Mouse (Mus musculus) erythroblast, embryonic 14.5 days (primary cell): ENCODE data around the gene Ptpn3. TPM values are rescaled to one million over a fixed set of nuclear protein-coding genes. Genes with fewer than 3 reads are reported as not detected.

ENCODE experiments used
- H3K27me3 ChIP-seq: 2 replicates; pipeline ENCODE4 v1.6.1; 2012; ENCODE audit warnings: inconsistent platforms; ENCODE audit not compliant: control insufficient read depth
- H3K36me3 ChIP-seq: 2 replicates; pipeline ENCODE4 v1.6.1; 2012; ENCODE audit warnings: mild to moderate bottlenecking, inconsistent platforms; ENCODE audit not compliant: control insufficient read depth
- H3K4me1 ChIP-seq: 2 replicates; pipeline ENCODE4 v1.6.1; 2012; ENCODE audit warnings: inconsistent platforms; ENCODE audit not compliant: control insufficient read depth
- H3K4me3 ChIP-seq: replicated peaks from 2 replicates; pipeline ENCODE3; 2012; ENCODE audit warnings: moderate library complexity, mild to moderate bottlenecking, inconsistent platforms
- H3K9me3 ChIP-seq: 2 replicates; pipeline ENCODE4 v1.6.1; 2012; ENCODE audit warnings: low read length, inconsistent platforms, mixed read lengths; ENCODE audit not compliant: control insufficient read depth
- GATA1 ChIP-seq: IDR thresholded peaks from 2 replicates; pipeline ENCODE4 v1.6.1; 2012; ENCODE audit warnings: low read length, inconsistent platforms, mixed read lengths
- TAL1 ChIP-seq: IDR thresholded peaks from 3 replicates; pipeline ENCODE4 v1.6.1; 2012; ENCODE audit warnings: low read length, inconsistent platforms, mixed read lengths
- polyA plus RNA-seq: library from polyadenylated mRNA; stranded (reverse); fragments of >175 nt; gene quantifications from 2 replicates; pipeline ENCODE4 v1.2.3, GENCODE M21; 2012

The Ptpn3 gene
- polyA plus RNA-seq, 1 experiment, result not detected

- Histone ChIP-seq H3K9me3 (no peaks in the 10 kb centered on the region), H3K4me1 (no peaks in the 10 kb centered on the region), H3K27me3 (no peaks in the 10 kb centered on the region), H3K36me3 (no peaks in the 10 kb centered on the region), H3K4me3 (no peak overlapping the region)
- TF ChIP-seq TAL1 (no peak), GATA1 (no peak)
Observed at GRCm38 (mm10) chr4:57269344-57269743, 32.3 kb downstream of the Ptpn3 start.

GRCm38 (mm10) chr4:57268330-57268729, 33.3 kb downstream of the Ptpn3 start:
- no peaks in the 10 kb centered on the region for H3K36me3 ChIP-seq
- no peak for TF ChIP-seq TAL1
- no peak for TF ChIP-seq GATA1
- no peaks in the 10 kb centered on the region for H3K9me3 ChIP-seq
- no peak overlapping the region for H3K4me3 ChIP-seq
- no peaks in the 10 kb centered on the region for H3K27me3 ChIP-seq
- H3K4me1 ChIP-seq, result no peaks in the 10 kb centered on the region

GRCm38 (mm10) chr4:57266389-57266788, 35.2 kb downstream of the Ptpn3 start:
- H3K36me3 ChIP-seq, result no peaks in the 10 kb centered on the region
- no peaks in the 10 kb centered on the region for H3K9me3 ChIP-seq
- H3K4me3 ChIP-seq, result no peak overlapping the region
- no peaks in the 10 kb centered on the region for H3K27me3 ChIP-seq
- no peaks in the 10 kb centered on the region for H3K4me1 ChIP-seq
- no peak for TF ChIP-seq TAL1
- TF ChIP-seq GATA1, result no peak

GRCm38 (mm10) chr4:57263695-57264094, 37.9 kb downstream of the Ptpn3 start:
- Histone ChIP-seq H3K27me3 (no peaks in the 10 kb centered on the region), H3K9me3 (no peaks in the 10 kb centered on the region), H3K4me1 (no peaks in the 10 kb centered on the region), H3K36me3 (no peaks in the 10 kb centered on the region), H3K4me3 (no peak overlapping the region)
- TF ChIP-seq TAL1 (no peak), GATA1 (no peak)

- Histone ChIP-seq H3K36me3 (no peaks in the 10 kb centered on the region), H3K9me3 (no peaks in the 10 kb centered on the region), H3K4me1 (no peaks in the 10 kb centered on the region), H3K4me3 (no peak overlapping the region), H3K27me3 (no peaks in the 10 kb centered on the region)
- TF ChIP-seq GATA1 (no peak), TAL1 (no peak)
Observed at GRCm38 (mm10) chr4:57263061-57263685, 38.5 kb downstream of the Ptpn3 start.

- no peaks in the 10 kb centered on the region for H3K27me3 ChIP-seq
- H3K4me3 ChIP-seq, result no peak overlapping the region
- H3K9me3 ChIP-seq, result no peaks in the 10 kb centered on the region
- H3K4me1 ChIP-seq, result no peaks in the 10 kb centered on the region
- H3K36me3 ChIP-seq, result no peaks in the 10 kb centered on the region
- no peak for TF ChIP-seq TAL1
- no peak for TF ChIP-seq GATA1
Observed at GRCm38 (mm10) chr4:57262451-57262850, 39.2 kb downstream of the Ptpn3 start.

- H3K4me1 ChIP-seq, result no peaks in the 10 kb centered on the region
- TF ChIP-seq GATA1, result no peak
- TF ChIP-seq TAL1, result no peak
- H3K9me3 ChIP-seq, result no peaks in the 10 kb centered on the region
- H3K27me3 ChIP-seq, result no peaks in the 10 kb centered on the region
- H3K36me3 ChIP-seq, result no peaks in the 10 kb centered on the region
- H3K4me3 ChIP-seq, result no peak overlapping the region
Observed at GRCm38 (mm10) chr4:57261813-57262212, 39.8 kb downstream of the Ptpn3 start.

- H3K36me3 ChIP-seq, result no peaks in the 10 kb centered on the region
- H3K4me3 ChIP-seq, result no peak overlapping the region
- no peaks in the 10 kb centered on the region for H3K27me3 ChIP-seq
- TF ChIP-seq GATA1 (no peak), TAL1 (no peak)
- H3K9me3 ChIP-seq, result no peaks in the 10 kb centered on the region
- no peaks in the 10 kb centered on the region for H3K4me1 ChIP-seq
Observed at GRCm38 (mm10) chr4:57258159-57259035, 43.2 kb downstream of the Ptpn3 start.

GRCm38 (mm10) chr4:57257409-57257808, 44.2 kb downstream of the Ptpn3 start:
- no peaks in the 10 kb centered on the region for H3K9me3 ChIP-seq
- H3K27me3 ChIP-seq, result no peaks in the 10 kb centered on the region
- TF ChIP-seq TAL1, result no peak
- TF ChIP-seq GATA1, result no peak
- H3K4me3 ChIP-seq, result no peak overlapping the region
- no peaks in the 10 kb centered on the region for H3K4me1 ChIP-seq
- H3K36me3 ChIP-seq, result no peaks in the 10 kb centered on the region
